Mouse (Mus musculus): ENCODE measurements around the gene Plcd3.

Gene Plcd3

GRCm38 (mm10) chr11:103101481-103101865 lies at the start of gene Plcd3, which contains the start of gene Acbd4:
Gene Plcd3, minus strand, starts transcription at chr11:103101658.
Gene Acbd4, plus strand, starts transcription at chr11:103101682.
- peak; percentile 75 to 84 for DNase-seq

GRCm38 (mm10) chr11:103149771-103150170 lies 48.3 kb upstream of the Plcd3 start:
- DNase-seq, result no peak

GRCm38 (mm10) chr11:103147766-103148165 lies 46.3 kb upstream of the Plcd3 start:
- DNase-seq, result no peak

GRCm38 (mm10) chr11:103146386-103146785 lies 44.9 kb upstream of the Plcd3 start:
- DNase-seq, result no peak

- no peak for DNase-seq
Measured at GRCm38 (mm10) chr11:103144309-103145285, 43.1 kb upstream of the Plcd3 start.

GRCm38 (mm10) chr11:103142441-103143182 lies 41.2 kb upstream of the Plcd3 start:
- peak; percentile 86 to 90 for DNase-seq

GRCm38 (mm10) chr11:103141944-103142255 lies 40.4 kb upstream of the Plcd3 start:
- DNase-seq, result peak; percentile 39

- peak in 1 of 2 experiments; percentile 41 for DNase-seq
Measured at GRCm38 (mm10) chr11:103141101-103141943, 39.9 kb upstream of the Plcd3 start.

GRCm38 (mm10) chr11:103140763-103141100 lies 39.3 kb upstream of the Plcd3 start:
- no peak for DNase-seq

GRCm38 (mm10) chr11:103139951-103140762 lies 38.7 kb upstream of the Plcd3 start:
- DNase-seq, result no peak

- no peak for DNase-seq
Measured at GRCm38 (mm10) chr11:103136039-103136577, 34.6 kb upstream of the Plcd3 start.

- no peak for DNase-seq
Measured at GRCm38 (mm10) chr11:103134221-103134620, 32.8 kb upstream of the Plcd3 start.

GRCm38 (mm10) chr11:103133456-103134185 lies 32.2 kb upstream of the Plcd3 start:
- peak; percentile 39 to 40 for DNase-seq

GRCm38 (mm10) chr11:103132576-103133455 lies 31.4 kb upstream of the Plcd3 start:
- DNase-seq, result peak; percentile 100

- peak in 1 of 2 experiments; percentile 84 for DNase-seq
Measured at GRCm38 (mm10) chr11:103131701-103132575, 30.5 kb upstream of the Plcd3 start, which contains the start of gene Hexim2. Gene Hexim2, plus strand, starts transcription at chr11:103132429.

GRCm38 (mm10) chr11:103120315-103120714 lies 18.9 kb upstream of the Plcd3 start:
- no peak for DNase-seq

GRCm38 (mm10) chr11:103119609-103120008 lies 18.2 kb upstream of the Plcd3 start:
- DNase-seq, result no peak

GRCm38 (mm10) chr11:103118866-103119265 lies 17.4 kb upstream of the Plcd3 start:
- DNase-seq, result no peak

- DNase-seq, result peak in 1 of 2 experiments; percentile 67
Measured at GRCm38 (mm10) chr11:103117591-103118009, 16.1 kb upstream of the Plcd3 start.

All from cerebellum, postnatal 25 days (tissue).